Mouse (Mus musculus): ENCODE results near the gene Gemin7.
"Not testable (repeated sequence)": the region's sequence is repeated elsewhere in the genome, so short reads cannot be mapped to it uniquely, and the experiment has no call there.

Gemin7 gene

GRCm38 (mm10) chr7:19577141-19577852 is at the start of gene Gemin7, which contains the start of gene Zfp296:
Gene Gemin7, minus strand, starts transcription at chr7:19577595.
Gene Zfp296, plus strand, starts transcription at chr7:19577287.
- DNase-seq (ENCODE audit: low read depth): peak; percentile 68

GRCm38 (mm10) chr7:19623433-19623832 is 46.0 kb upstream of the Gemin7 start:
- DNase-seq (ENCODE audit: low read depth): no peak

GRCm38 (mm10) chr7:19622241-19622640 is 44.8 kb upstream of the Gemin7 start:
- DNase-seq (ENCODE audit: low read depth): no peak

- DNase-seq (ENCODE audit: low read depth): no peak
Measured at GRCm38 (mm10) chr7:19620811-19621210, 43.4 kb upstream of the Gemin7 start.

GRCm38 (mm10) chr7:19619004-19619801 is 41.8 kb upstream of the Gemin7 start:
- peak; percentile 87 for DNase-seq (ENCODE audit: low read depth)

- no peak for DNase-seq (ENCODE audit: low read depth)
Measured at GRCm38 (mm10) chr7:19615036-19615577, 37.7 kb upstream of the Gemin7 start.

GRCm38 (mm10) chr7:19610969-19611368 is 33.6 kb upstream of the Gemin7 start:
- DNase-seq (ENCODE audit: low read depth): no peak

GRCm38 (mm10) chr7:19609641-19610332 is 32.4 kb upstream of the Gemin7 start:
- no peak for DNase-seq (ENCODE audit: low read depth)

- no peak for DNase-seq (ENCODE audit: low read depth)
Measured at GRCm38 (mm10) chr7:19607291-19607690, 29.9 kb upstream of the Gemin7 start.

GRCm38 (mm10) chr7:19604606-19605214 is 27.3 kb upstream of the Gemin7 start:
- not testable (repeated sequence) for DNase-seq (ENCODE audit: low read depth)

GRCm38 (mm10) chr7:19603849-19604605 is 26.6 kb upstream of the Gemin7 start, which contains the start of gene Clasrp:
Gene Clasrp, minus strand, starts transcription at chr7:19604486.
- peak; percentile 98 for DNase-seq (ENCODE audit: low read depth)

GRCm38 (mm10) chr7:19603055-19603454 is 25.7 kb upstream of the Gemin7 start:
- DNase-seq (ENCODE audit: low read depth): no peak

- no peak for DNase-seq (ENCODE audit: low read depth)
Measured at GRCm38 (mm10) chr7:19600562-19600961, 23.2 kb upstream of the Gemin7 start.

GRCm38 (mm10) chr7:19593061-19593730 is 15.8 kb upstream of the Gemin7 start:
- no peak for DNase-seq (ENCODE audit: low read depth)

GRCm38 (mm10) chr7:19589917-19590316 is 12.5 kb upstream of the Gemin7 start:
- DNase-seq (ENCODE audit: low read depth): peak; percentile 89

GRCm38 (mm10) chr7:19589207-19589606 is 11.8 kb upstream of the Gemin7 start:
- peak; percentile 72 for DNase-seq (ENCODE audit: low read depth)

GRCm38 (mm10) chr7:19586269-19586668 is 8.9 kb upstream of the Gemin7 start:
- DNase-seq (ENCODE audit: low read depth): no peak

GRCm38 (mm10) chr7:19580634-19581033 is 3.2 kb upstream of the Gemin7 start:
- no peak for DNase-seq (ENCODE audit: low read depth)

GRCm38 (mm10) chr7:19579751-19580150 is 2.4 kb upstream of the Gemin7 start:
- no peak for DNase-seq (ENCODE audit: low read depth)

- DNase-seq (ENCODE audit: low read depth): no peak
Measured at GRCm38 (mm10) chr7:19578436-19578835, 1.0 kb upstream of the Gemin7 start.

All from induced T-regulatory cell, adult 2 months (primary cell).